Mouse (Mus musculus): Measurements from ENCODE around the gene Spryd3. TPM values are rescaled to one million over a fixed set of nuclear protein-coding genes. Genes with fewer than 3 reads are reported as not detected.
"Not testable (repeated sequence)": the region's sequence is repeated elsewhere in the genome, so short reads cannot be mapped to it uniquely, and the experiment has no call there.

Gene Spryd3
- polyA plus RNA-seq, 1 experiment from 2014 or later = 56.4 TPM

DNA sequence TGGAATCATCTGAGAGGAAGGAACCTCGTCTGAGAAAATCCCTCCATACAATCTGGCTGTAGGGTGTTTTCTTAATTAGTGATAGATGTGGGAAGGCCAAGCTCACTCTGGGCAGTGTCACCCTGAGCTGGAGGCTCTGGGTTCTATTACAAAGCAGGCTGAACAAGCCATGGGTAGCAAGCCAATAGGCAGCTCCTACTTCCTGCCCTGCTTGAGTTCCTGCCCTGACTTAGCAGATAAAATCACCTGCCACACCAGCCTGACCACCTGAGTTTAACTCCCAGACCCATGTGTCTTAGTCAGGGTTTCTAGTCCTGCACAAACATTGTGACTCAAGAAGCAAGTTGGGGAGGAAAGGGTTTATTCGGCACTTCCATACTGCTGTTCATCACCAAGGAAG, 33.0 kb upstream of the Spryd3 start:
- Histone ChIP-seq H3K27ac (ENCODE audit: low read length) (no peak overlapping the region), H3K4me1 (replicated peaks; ENCODE audit: control insufficient read depth, insufficient read depth, low read length) (no peaks in the 10 kb centered on the region), H3K9ac (replicated peaks; ENCODE audit: low read depth, low read length) (no peak overlapping the region), H3K9me3 (ENCODE audit: control insufficient read depth, low read length) (no peaks in the 10 kb centered on the region), H3K27me3 (replicated peaks; ENCODE audit: control insufficient read depth, insufficient read depth, low read length) (no peaks in the 10 kb centered on the region), H3K4me3 (replicated peaks; ENCODE audit: low read length) (no peak overlapping the region), H3K4me2 (ENCODE audit: low read length) (no peak overlapping the region), H3K36me3 (ENCODE audit: control insufficient read depth, insufficient read depth) (no peaks in the 10 kb centered on the region)
- WGBS = 63% methylated on average over 2 of the region's 2 CpGs
- ATAC-seq = no peak

- Histone ChIP-seq H3K4me2 (ENCODE audit: low read length) (no peak overlapping the region), H3K9ac (replicated peaks; ENCODE audit: low read depth, low read length) (no peak overlapping the region), H3K36me3 (ENCODE audit: control insufficient read depth, insufficient read depth) (no peaks in the 10 kb centered on the region), H3K27ac (ENCODE audit: low read length) (no peak overlapping the region), H3K9me3 (ENCODE audit: control insufficient read depth, low read length) (no peaks in the 10 kb centered on the region), H3K27me3 (replicated peaks; ENCODE audit: control insufficient read depth, insufficient read depth, low read length) (no peaks in the 10 kb centered on the region), H3K4me1 (replicated peaks; ENCODE audit: control insufficient read depth, insufficient read depth, low read length) (no peaks in the 10 kb centered on the region), H3K4me3 (replicated peaks; ENCODE audit: low read length) (no peak overlapping the region)
- WGBS = 71% methylated on average over 6 of the region's 6 CpGs
- ATAC-seq = no peak
Observed at GRCm38 (mm10) chr15:102167620-102168021, 31.6 kb upstream of the Spryd3 start.

DNA sequence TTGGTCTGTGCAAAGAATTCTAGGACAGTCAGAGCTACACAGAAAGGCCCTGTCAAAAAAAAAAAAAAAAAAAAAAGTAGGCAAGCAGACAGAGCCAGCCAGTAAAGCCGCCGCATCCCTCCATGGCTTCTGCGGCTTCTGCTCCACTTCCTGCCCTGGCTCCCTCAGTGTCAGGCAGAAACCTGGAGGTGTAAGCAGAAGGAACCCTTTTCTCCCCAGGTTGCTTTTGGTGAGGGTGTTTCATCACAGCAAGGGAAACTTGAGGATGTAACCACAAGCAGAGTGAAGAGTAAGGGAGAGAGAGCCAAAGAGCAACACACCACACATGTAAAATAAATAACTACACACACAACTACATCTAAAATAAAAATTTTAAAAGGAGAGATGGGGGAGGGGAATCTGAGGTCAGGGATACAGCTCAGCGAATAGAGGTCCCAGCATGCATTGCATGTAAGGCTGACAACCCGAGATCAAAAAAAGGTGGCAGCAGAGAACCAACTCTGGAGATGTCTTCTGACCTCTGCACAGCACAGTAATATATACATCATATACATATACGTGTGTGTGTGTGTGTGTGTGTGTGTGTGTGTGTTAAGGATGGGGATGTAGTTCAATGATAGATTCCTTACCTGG, 29.6 kb upstream of the Spryd3 start:
- 70% methylated on average over 6 of the region's 6 CpGs for WGBS
- H3K4me3 ChIP-seq (replicated peaks; ENCODE audit: low read length) = no peak overlapping the region
- no peak overlapping the region for H3K9ac ChIP-seq (replicated peaks; ENCODE audit: low read depth, low read length)
- no peaks in the 10 kb centered on the region for H3K27me3 ChIP-seq (replicated peaks; ENCODE audit: control insufficient read depth, insufficient read depth, low read length)
- no peaks in the 10 kb centered on the region for H3K9me3 ChIP-seq (ENCODE audit: control insufficient read depth, low read length)
- H3K4me1 ChIP-seq (replicated peaks; ENCODE audit: control insufficient read depth, insufficient read depth, low read length) = no peaks in the 10 kb centered on the region
- no peak overlapping the region for H3K27ac ChIP-seq (ENCODE audit: low read length)
- ATAC-seq = no peak
- no peaks in the 10 kb centered on the region for H3K36me3 ChIP-seq (ENCODE audit: control insufficient read depth, insufficient read depth)
- no peak overlapping the region for H3K4me2 ChIP-seq (ENCODE audit: low read length)

GRCm38 (mm10) chr15:102163900-102164693, 28.1 kb upstream of the Spryd3 start:
- H3K27ac ChIP-seq (ENCODE audit: low read length) = no peak overlapping the region
- no peak overlapping the region for H3K4me2 ChIP-seq (ENCODE audit: low read length)
- no peaks in the 10 kb centered on the region for H3K27me3 ChIP-seq (replicated peaks; ENCODE audit: control insufficient read depth, insufficient read depth, low read length)
- H3K36me3 ChIP-seq (ENCODE audit: control insufficient read depth, insufficient read depth) = no peaks in the 10 kb centered on the region
- no peaks in the 10 kb centered on the region for H3K9me3 ChIP-seq (ENCODE audit: control insufficient read depth, low read length)
- no peaks in the 10 kb centered on the region for H3K4me1 ChIP-seq (replicated peaks; ENCODE audit: control insufficient read depth, insufficient read depth, low read length)
- no peak overlapping the region for H3K9ac ChIP-seq (replicated peaks; ENCODE audit: low read depth, low read length)
- ATAC-seq = no peak
- no peak overlapping the region for H3K4me3 ChIP-seq (replicated peaks; ENCODE audit: low read length)
- WGBS = 58% methylated on average over 3 of the region's 3 CpGs

DNA sequence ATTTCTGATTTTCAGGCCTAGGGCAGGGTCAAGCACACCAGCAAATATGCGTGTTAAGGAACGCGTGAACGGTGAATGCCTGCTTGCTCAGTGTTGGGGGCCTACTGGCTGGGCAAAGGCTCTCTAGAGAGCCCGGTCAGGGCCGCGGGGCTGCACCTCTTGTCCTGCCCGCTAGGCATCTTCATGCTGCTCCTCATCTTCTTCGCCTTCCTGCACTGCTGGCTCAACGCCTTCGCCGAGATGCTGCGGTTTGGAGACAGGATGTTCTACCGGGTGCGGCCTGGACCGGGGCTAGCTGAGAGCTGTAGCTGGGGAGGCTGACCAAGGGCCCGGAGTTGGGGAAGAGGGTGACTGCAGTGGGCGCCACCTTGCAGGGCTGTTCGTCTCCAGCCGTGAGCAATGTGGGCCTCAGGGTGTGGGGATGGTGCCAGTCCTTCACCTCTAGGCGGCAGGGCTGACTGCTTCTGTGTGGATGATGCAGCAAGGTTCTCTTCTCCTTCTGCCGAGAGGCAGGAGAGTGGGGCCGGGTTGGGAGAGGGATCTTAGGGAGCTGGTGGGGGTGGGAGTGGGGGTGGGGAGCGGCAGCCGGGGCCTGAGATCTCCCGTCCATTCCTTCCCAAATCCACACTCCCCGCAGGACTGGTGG, 24.5 kb upstream of the Spryd3 start:
- Histone ChIP-seq H3K4me1 (replicated peaks; ENCODE audit: control insufficient read depth, insufficient read depth, low read length) (no peaks in the 10 kb centered on the region), H3K4me2 (ENCODE audit: low read length) (no peak overlapping the region), H3K4me3 (replicated peaks; ENCODE audit: low read length) (no peak overlapping the region), H3K27ac (ENCODE audit: low read length) (no peak overlapping the region), H3K36me3 (ENCODE audit: control insufficient read depth, insufficient read depth) (no peaks in the 10 kb centered on the region), H3K9me3 (ENCODE audit: control insufficient read depth, low read length) (no peaks in the 10 kb centered on the region), H3K27me3 (replicated peaks; ENCODE audit: control insufficient read depth, insufficient read depth, low read length) (no peaks in the 10 kb centered on the region), H3K9ac (replicated peaks; ENCODE audit: low read depth, low read length) (no peak overlapping the region)
- WGBS = 70% methylated on average over 25 of the region's 27 CpGs
- ATAC-seq = no peak

DNA sequence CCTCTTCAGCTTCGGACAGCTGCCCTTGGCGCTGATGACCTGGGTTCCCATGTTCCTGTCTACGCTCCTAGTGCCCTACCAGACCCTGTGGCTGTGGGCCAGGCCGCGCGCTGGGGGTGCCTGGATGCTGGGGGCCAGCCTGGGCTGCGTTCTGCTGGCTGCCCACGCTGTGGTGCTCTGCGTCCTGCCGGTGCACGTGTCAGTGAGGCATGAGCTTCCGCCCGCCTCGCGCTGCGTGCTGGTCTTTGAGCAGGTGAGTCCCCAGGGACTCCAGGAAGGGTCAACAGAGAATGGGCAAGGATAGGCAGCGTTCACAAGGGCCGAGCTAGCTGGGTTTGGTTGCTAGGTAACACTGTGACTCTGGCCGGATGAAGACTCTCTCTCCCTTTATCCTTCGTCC, 20.8 kb upstream of the Spryd3 start:
- H3K4me2 ChIP-seq (ENCODE audit: low read length) = no peak overlapping the region
- H3K9ac ChIP-seq (replicated peaks; ENCODE audit: low read depth, low read length) = no peak overlapping the region
- no peaks in the 10 kb centered on the region for H3K9me3 ChIP-seq (ENCODE audit: control insufficient read depth, low read length)
- H3K27ac ChIP-seq (ENCODE audit: low read length) = no peak overlapping the region
- no peaks in the 10 kb centered on the region for H3K36me3 ChIP-seq (ENCODE audit: control insufficient read depth, insufficient read depth)
- 29% methylated on average over 20 of the region's 20 CpGs for WGBS
- H3K4me1 ChIP-seq (replicated peaks; ENCODE audit: control insufficient read depth, insufficient read depth, low read length) = no peaks in the 10 kb centered on the region
- H3K4me3 ChIP-seq (replicated peaks; ENCODE audit: low read length) = no peak overlapping the region
- ATAC-seq = no peak
- H3K27me3 ChIP-seq (replicated peaks; ENCODE audit: control insufficient read depth, insufficient read depth, low read length) = no peaks in the 10 kb centered on the region

GRCm38 (mm10) chr15:102155006-102155405, 19.0 kb upstream of the Spryd3 start:
- 92% methylated on average over 6 of the region's 6 CpGs for WGBS
- H3K9me3 ChIP-seq (ENCODE audit: control insufficient read depth, low read length); H3K4me3 ChIP-seq (replicated peaks; ENCODE audit: low read length); H3K4me2 ChIP-seq (ENCODE audit: low read length); H3K4me1 ChIP-seq (replicated peaks; ENCODE audit: control insufficient read depth, insufficient read depth, low read length); H3K27me3 ChIP-seq (replicated peaks; ENCODE audit: control insufficient read depth, insufficient read depth, low read length); ATAC-seq; H3K27ac ChIP-seq (ENCODE audit: low read length); H3K9ac ChIP-seq (replicated peaks; ENCODE audit: low read depth, low read length); H3K36me3 ChIP-seq (ENCODE audit: control insufficient read depth, insufficient read depth): not testable (repeated sequence)

GRCm38 (mm10) chr15:102152646-102153045, 16.6 kb upstream of the Spryd3 start:
- Histone ChIP-seq H3K27ac (ENCODE audit: low read length) (no peak overlapping the region), H3K9ac (replicated peaks; ENCODE audit: low read depth, low read length) (no peak overlapping the region), H3K4me1 (replicated peaks; ENCODE audit: control insufficient read depth, insufficient read depth, low read length) (no peaks in the 10 kb centered on the region), H3K4me3 (replicated peaks; ENCODE audit: low read length) (no peak overlapping the region), H3K9me3 (ENCODE audit: control insufficient read depth, low read length) (no peaks in the 10 kb centered on the region), H3K4me2 (ENCODE audit: low read length) (no peak overlapping the region), H3K36me3 (ENCODE audit: control insufficient read depth, insufficient read depth) (no peaks in the 10 kb centered on the region), H3K27me3 (replicated peaks; ENCODE audit: control insufficient read depth, insufficient read depth, low read length) (no peaks in the 10 kb centered on the region)
- 39% methylated on average over 4 of the region's 4 CpGs for WGBS
- ATAC-seq = no peak

GRCm38 (mm10) chr15:102150301-102151135, 14.5 kb upstream of the Spryd3 start, which contains the start of gene Soat2:
Gene Soat2, plus strand, starts transcription at chr15:102150526.
- 56% methylated on average over 20 of the region's 20 CpGs for WGBS

More at GRCm38 (mm10) chr15:102150301-102151135, 14.5 kb upstream of the Spryd3 start, which contains the start of gene Soat2:
- no peak for ATAC-seq
- Histone ChIP-seq H3K4me2 (ENCODE audit: low read length) (no peak within 1 kb of the TSS), H3K27ac (ENCODE audit: low read length) (no peak within 1 kb of the TSS), H3K27me3 (replicated peaks; ENCODE audit: control insufficient read depth, insufficient read depth, low read length) (peaks cover 5% of the 10 kb centered on the region), H3K4me1 (replicated peaks; ENCODE audit: control insufficient read depth, insufficient read depth, low read length) (no peaks in the 10 kb centered on the region), H3K9ac (replicated peaks; ENCODE audit: low read depth, low read length) (no peak within 1 kb of the TSS), H3K9me3 (ENCODE audit: control insufficient read depth, low read length) (no peaks in the 10 kb centered on the region), H3K4me3 (replicated peaks; ENCODE audit: low read length) (no peak within 1 kb of the TSS), H3K36me3 (ENCODE audit: control insufficient read depth, insufficient read depth) (no peaks in the 10 kb centered on the region)
